Mouse (Mus musculus): Measurements from ENCODE around the gene Ifne.
"Not testable (repeated sequence)": the region's sequence is repeated elsewhere in the genome, so short reads cannot be mapped to it uniquely, and the experiment has no call there.

Ifne gene

DNA sequence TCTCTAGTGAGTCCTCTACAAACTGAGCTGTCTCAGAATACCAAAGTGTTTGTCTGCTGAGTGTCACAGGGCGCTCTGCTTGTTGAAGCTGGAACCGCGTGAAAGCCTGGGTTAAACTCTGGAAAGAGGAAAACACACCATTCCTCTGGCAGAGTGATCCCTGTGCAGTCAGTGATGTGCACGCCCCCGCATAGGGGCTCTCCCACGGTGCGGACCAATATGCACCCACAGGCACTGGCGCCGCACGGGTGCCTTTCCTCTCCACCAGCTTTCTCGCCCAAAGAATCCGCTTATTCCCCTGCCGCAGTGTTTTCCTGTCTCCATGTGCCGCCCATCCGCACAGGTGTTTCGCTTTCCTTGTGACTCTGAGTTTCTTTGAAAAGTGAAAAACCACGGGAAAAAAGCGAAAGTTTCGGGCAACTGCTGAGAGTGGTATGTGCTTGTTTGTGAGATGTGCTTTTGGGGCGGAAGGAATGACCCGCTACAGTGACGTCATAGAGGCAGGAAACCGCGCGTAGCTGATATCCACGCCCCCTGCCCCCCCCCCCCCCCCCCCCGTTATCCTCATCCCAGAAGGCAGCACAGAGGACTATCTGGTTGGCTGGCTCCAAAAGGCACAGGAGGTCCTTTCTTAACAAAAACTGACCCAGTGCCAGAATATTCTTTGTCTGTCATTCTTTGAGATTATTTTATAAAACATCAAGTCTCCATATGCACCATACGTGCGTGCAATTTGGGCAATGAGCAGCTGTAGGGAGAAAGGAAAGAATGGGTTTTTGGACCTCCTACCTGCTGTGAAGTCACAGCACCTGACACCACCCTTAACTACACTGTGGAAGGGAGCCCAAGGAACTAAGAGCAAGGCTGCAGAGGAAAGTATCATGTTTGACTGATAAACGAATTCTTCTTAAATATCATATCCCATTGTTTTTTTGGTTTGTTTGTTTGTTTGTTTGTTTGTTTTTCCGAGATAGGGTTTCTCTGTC is 11.8 kb downstream of the Ifne start:
- DNase-seq (ENCODE audit: low spot score): no peak

DNA sequence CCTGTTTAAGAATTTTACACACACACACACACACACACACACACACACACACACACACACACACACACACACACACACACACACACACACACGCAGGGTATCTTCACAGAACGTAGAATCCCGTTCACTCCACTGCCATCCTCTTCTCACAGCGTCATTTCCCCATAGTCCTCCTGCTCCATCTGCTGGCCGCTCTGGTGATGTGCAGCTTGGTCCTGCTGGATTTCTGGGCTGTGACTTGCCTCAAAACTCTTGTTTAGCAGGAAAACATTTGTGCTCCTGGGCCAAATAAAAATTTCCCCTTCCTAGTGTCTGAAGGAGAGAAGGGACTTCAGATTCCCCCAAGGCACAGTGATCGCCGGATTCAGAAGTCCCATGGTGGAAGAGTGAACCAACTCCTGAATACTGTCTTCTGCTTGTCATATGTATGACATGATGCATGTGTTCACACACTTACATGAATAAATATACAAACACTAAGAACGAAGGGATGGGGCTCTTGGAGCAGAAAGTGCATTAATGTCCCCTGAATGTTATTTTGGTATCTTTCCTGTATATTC is 12.6 kb downstream of the Ifne start:
- DNase-seq (ENCODE audit: low spot score): peak; percentile 59

DNA sequence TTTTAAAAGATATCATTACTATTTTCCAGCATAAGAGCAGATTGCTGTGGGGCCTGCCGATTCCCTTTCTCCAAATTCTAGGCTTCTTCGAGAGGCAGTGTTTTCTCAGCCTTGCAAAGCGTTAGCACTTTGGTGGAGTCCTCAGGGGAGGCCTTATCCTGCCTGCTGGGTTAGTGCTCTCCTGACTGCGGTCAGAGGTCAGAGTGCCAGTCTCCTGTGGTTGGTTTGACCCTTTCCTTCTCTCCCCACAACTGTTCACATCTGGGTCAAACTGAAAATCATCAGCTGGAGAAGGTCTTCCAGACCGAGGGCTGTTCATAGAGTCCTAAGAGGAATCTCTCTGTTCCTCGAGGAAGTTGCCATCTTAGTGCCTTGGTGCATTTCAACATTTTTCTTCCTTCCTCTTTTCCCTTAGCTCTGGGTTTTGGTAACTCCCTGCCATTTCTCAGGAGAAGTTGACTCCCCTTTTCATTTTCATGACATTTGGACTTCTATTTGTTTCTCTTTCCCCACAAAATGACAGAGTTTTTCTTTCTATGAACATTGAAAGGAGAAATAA is 14.9 kb downstream of the Ifne start:
- no peak for DNase-seq (ENCODE audit: low spot score)

DNA sequence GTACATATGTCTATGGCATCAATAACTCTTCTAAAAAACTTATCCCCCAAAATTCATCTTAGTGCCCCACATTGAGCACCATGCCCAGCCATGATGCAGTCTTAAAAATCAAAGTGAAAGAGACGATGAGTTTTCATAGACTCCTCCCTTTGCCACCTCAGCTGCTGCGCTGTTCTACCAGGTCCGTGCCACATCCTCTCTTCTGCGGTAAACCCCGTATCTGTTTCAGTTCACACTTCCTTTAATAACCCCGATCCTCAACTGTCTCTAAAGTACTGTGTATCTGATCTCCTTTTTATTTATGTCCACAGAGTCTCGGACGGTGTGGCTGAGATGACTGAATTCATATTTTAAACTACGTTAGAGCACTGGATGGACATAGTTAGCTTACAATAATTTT is 15.4 kb downstream of the Ifne start:
- DNase-seq (ENCODE audit: low spot score): no peak

DNA sequence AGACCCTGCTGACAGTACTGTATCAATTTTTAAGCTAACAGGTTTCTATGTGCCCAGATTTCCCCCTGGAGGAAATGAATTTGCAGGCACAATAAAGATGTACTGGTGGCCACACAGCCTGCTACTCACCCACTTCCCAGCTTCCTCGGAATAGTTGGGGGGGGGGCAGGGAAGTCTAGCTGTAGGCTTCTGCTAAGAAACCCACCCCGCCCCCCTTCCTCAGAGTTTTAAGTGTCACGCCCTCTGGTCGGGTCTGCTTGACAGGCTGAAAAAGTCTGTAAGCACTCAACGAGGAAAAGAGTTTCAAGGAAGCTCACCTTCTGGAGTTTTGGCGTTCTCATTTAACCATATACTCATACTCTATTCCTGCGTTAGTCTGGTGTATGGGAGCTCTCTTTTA is 16.7 kb downstream of the Ifne start:
- DNase-seq (ENCODE audit: low spot score): no peak

DNA sequence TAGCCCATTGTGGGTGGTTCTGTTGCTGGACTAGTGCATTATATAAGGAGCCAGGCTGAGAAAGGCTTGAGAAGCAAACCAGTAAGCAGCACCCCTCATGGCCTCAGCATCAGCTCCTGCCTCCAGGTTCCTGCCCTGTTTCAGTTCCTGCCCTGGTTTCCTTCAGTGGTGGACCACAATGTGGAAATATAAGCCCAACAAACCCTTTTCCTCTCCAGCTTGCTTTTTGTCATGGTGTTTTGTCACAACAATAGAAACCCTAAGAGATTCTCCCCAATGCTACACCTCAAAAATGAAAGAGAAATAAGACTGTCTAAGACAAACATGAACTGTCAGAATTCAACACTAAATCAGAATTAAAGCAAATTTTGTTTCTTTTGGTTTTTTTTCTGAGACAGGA is 20.8 kb downstream of the Ifne start:
- DNase-seq (ENCODE audit: low spot score): no peak

DNA sequence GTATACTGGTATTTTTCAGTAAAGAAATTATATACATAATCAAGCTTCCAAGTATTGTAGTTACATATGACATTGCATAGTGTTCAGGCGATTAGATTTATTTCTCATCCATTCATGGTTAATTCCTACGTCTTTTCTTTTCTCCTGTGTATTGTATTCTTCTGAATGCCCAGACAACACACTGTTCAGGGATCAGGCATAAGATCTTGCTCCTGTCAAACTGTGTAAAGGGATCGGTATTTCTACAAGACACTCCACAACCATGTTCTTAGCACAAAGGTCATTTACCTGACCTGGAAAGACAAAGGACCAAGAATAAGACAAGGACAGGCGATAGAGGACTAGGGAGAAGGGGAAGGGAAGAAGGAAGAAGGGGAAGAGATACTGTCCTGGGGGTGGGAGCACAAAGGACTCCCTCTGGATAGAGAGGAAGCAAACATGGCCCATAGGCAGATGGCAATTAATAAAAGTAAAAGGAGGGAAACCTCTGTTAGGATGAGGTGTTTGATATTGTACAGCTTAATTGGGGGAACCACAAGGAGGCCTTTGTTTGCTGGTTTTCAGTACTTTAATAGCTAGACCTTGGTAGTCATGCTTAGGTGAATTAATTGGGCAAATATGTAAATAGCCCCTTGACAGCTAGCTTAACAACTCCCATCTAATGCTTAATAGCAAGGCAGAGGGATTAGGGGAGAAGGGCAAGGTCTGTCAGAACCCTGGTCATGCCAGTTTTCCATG is 28.8 kb downstream of the Ifne start:
- no peak for DNase-seq (ENCODE audit: low spot score)

DNA sequence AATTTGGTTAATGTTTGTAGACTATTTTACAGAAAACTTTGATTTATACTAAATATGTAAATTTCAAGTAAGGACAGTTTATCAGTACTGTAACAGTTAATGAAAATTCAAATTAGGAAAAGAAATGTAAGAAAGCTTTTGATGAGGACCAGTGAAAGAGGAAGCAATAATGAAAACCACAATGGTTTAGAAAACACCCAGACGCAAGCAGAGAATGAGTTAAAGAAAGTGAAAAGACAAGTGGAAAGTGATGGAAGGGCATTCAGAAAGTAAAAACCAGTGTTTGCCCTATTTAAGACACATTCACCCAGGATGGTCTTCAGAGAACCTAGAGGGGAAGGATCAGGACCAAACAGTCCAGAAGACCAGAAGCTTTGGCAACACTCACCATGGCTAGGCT is 30.3 kb downstream of the Ifne start, which contains the start of gene Ifna1:
Gene Ifna1, plus strand, starts transcription at position 390 of the 400 bp plus-strand sequence.
- no peak for DNase-seq (ENCODE audit: low spot score)

DNA sequence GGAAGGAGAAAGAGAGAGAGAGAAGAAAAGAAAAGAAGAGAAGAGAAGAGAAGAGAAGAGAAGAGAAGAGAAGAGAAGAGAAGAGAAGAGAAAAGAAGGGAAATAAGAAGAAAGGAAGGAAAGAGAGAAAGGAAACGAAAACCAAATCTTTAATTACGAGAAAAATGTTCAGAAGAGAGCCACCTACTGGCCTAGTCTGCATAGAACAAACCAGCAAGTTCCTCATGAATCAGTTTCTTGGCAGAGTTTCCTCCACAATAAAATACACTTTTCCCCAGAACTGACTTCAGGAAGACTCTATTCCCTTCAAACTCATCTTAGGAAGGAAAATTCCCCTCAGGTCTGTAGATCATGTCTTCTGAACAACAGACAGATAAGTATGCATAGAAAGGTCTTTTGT is 34.7 kb downstream of the Ifne start:
- no peak for DNase-seq (ENCODE audit: low spot score)

DNA sequence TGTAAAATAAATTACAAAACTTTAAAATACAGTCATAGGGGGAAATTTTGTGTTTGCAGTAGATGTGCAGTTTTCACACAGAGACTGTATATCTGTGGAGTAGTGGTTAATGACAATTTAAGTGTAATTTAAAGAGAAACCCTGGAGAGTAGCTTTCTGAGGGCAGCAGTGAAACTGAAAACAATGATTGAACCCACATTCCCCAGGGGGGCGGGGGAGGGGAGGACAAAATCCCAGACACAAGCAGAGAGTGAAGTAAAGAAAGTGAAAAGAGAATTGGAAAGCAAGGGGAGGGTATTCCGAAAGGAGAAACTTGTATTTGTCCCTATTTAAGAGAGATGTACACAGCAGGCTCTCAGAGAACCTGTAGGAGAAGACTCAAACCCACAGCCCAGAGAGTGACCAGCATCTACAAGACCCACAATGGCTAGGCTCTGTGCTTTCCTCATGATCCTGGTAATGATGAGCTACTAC is 38.5 kb downstream of the Ifne start, which contains the start of gene Ifna4:
Gene Ifna4, plus strand, starts transcription at position 424 of the 474 bp plus-strand sequence.
- DNase-seq (ENCODE audit: low spot score): no peak

DNA sequence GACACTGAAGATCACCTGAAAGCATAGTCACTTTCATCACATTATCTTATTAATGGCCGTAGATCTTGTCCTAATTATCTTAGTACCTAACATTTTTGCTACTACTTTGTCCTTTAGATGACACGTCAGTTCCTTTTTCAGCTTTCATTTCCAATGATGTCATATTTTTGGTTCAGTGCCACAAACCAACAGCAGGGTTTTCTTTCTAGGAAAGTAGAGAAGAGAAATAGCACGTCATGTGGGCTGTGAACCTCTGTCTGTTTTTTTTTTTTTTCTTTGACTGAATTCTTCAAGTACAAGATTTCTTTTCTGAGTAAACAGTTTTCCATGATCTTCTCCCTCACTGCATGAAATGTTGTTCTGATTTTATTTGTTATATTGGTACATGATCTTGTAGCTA is 39.9 kb downstream of the Ifne start:
- no peak for DNase-seq (ENCODE audit: low spot score)

DNA sequence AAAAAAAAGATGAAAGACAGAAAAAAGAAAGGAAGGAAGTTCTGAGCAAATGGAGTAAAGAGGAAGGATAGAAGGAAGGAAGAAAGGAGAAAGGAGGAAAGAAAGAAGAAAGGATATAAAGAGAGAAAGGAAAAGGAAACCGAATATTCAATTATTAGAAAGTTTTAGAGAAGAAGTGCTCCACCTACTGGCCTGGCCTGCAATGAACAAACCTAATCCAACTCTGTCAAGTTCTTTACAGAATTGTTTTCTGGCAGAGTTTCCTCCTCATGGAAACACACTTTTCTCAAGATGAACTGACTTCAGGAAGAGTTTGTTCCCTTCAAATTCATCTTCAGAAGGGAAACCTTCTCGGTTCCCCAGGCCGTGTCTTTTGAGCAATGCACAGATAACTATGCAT is 41.2 kb downstream of the Ifne start:
- no peak for DNase-seq (ENCODE audit: low spot score)

DNA sequence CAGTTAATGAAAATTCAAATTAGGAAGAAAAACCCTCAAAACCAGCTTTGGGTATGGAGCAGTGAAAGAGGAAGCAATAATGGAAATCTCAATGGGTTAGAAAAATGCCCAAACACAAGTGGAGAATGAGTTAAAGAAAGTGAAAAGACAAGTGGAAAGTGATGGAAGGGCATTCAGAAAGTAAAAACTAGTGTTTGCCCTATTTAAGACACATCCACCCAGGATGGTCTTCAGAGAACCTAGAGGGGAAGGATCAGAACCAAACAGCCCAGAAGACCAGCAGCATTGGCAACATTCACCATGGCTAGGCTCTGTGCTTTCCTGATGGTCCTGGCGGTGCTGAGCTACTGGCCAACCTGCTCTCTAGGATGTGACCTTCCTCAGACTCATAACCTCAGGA is 44.8 kb downstream of the Ifne start, which contains the start of gene Ifna5:
Gene Ifna5, plus strand, starts transcription at position 301 of the 400 bp plus-strand sequence.
- not testable (repeated sequence) for DNase-seq (ENCODE audit: low spot score)

DNA sequence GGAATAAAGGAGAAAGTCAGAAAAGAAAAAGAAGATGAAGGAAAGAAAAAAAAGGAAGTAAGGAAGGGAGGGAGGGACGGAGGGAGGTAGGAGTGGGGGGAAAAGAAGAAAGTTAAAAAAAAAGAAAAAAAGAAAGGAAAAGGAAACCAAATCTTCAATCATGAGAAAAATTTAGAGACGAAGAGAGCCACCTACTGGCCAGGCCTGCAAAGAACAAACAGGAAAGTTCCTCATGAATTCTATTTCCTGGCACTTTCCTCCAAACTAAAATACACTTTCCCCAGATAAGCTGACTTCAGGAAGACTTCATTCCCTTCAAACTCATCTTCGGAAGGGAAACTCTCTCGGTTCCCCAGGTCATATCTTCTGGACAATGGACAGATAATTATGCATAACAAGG is 49.5 kb downstream of the Ifne start:
- DNase-seq (ENCODE audit: low spot score): no peak

Data from layer of hippocampus, adult 9-10 months (tissue).